Mouse (Mus musculus): ENCODE data around the gene Pars2.

The Pars2 gene

DNA sequence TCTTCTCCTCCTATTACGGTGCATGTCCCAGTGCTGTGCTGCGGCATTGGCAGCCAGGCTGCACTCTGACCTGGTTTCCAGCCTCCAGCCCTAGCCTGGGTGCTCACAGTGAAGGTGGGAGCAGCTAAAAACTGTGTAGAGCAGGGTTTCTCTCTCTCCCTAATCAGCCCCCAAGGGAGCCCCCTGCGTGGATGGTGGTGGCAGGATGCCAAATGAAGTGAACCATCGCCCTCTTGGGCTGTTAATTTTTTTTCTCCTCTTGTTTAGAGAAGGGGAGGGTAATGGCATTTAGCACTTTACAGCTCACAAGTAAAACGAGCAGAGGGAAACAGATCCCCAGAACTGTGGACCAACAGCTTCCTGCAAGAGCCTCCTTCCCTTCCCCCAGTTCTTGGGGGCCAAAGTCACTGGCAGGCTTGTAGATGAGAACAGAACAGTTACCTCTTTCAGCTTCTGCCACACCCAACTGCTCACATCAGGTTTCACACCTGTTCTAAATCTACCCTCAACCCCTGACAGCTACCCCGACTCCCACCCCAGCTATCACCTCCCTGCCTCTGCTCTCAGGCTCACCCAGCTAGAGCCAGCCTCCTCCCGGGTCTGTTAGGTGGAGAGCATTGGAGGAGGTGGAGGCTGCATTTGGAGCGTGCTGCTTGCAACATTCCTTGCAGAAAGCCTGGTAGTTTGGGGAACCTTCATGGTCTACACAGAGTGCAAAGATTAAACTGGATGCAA lies 7.2 kb upstream of the Pars2 start:
- no peak for DNase-seq

GRCm38 (mm10) chr4:106644218-106644610 lies 6.7 kb upstream of the Pars2 start:
- DNase-seq, result no peak

DNA sequence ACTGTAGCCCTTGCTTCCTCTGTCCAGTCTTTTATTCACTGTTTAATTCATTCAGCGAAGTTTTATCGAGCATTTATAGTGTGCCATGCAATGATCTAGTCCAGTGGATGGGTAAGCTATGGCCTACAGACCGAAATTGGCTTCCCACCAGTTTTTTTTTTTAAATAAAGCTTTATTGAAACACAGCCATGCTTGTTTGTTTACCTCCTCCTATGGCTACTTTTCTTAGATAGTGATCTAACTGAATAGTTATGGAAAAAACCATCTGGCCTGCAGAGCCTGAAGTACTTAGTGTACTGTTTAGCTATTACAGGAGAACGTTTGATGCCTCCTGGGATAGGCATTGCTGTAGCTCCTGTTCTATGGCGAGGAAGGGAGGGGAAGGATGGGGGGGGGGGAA lies 5.1 kb upstream of the Pars2 start:
- DNase-seq, result no peak

DNA sequence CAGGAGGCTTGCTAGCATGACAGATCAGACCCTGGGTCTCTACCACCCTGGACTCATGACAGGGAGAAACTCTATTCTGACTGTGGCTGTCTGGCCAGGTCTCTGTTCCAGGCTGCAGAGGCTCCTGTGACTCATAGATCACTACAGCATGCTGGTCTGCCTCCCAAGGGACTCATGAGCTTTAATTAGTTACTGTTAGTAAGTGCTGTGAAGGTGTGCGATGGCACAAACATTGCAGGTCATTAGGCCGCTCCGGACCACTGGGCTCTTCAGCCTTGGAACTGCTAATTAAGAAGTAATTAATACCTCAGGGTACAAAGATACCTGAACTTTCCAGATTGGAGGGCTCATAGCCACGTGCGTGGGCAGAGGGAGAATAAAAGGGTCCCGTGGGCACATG lies 3.7 kb upstream of the Pars2 start:
- no peak for DNase-seq

DNA sequence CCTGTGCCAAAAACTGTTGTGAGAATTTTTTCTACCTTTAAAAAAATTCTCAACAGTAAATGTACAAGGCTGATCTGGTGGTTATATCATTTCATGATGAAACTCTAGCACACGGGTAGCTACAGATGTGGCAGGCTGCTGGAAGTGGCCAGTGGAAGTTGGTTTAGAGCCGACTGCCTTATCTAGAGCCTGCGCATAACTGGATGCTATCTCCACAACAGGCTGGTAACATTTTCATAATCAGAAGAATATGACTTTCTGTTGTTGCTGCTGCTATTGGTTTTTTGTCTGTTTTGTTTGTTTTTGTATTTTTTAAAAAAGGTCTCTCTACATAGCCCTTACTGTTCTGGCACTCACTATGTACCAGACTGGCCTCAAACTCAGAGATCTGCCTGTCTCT lies 1.7 kb downstream of the Pars2 start:
- DNase-seq, result no peak

DNA sequence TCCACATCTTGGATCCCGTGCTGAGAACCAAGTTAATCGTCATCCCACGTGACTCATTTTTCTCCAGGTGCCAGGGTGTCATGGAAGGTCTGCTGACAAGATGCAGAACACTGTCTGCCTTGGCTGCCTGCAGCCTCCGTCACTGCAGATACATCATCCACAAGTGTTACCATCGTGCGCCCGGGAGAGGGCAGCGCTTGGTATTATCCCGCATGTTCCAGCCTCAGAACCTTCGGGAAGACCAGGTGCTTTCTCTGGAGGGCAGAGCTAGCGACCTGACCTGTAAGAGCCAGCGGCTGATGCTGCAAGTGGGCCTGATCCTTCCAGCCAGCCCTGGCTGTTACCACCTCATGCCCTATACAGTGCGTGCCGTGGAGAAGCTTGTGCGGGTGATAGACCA lies 2.2 kb downstream of the Pars2 start:
- no peak for DNase-seq

- DNase-seq, result no peak
These were observed 4.8 kb downstream of the Pars2 start for GRCm38 (mm10) chr4:106655681-106656080.

- DNase-seq, result no peak
These were observed 13.1 kb downstream of the Pars2 start for GRCm38 (mm10) chr4:106663956-106664470.

- DNase-seq, result no peak
These were observed 13.8 kb downstream of the Pars2 start for GRCm38 (mm10) chr4:106664697-106665096.

GRCm38 (mm10) chr4:106665269-106665668 lies 14.4 kb downstream of the Pars2 start:
- DNase-seq, result no peak

- DNase-seq, result no peak
These were observed 14.8 kb downstream of the Pars2 start for GRCm38 (mm10) chr4:106665673-106666072.

GRCm38 (mm10) chr4:106666546-106666945 lies 15.7 kb downstream of the Pars2 start:
- no peak for DNase-seq

DNA sequence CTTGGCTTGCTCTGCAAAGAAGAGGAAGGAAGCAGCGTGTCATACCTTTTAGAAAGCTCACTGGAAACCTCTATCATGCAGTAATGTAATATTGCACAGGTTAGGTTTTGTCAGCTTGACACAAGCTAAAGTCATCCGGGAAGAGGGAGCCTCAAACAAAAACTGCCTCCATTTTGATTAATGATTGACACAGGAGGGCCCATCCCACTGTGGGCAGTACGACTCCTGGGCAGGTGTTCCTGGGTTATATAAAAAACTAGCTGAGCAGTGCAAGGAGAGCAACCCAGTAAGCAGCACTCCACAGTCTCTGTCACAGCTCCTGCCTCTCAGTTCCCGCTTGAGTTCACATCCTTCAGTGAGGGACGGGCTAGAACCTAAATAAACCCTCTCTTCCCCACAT lies 25.9 kb downstream of the Pars2 start:
- DNase-seq, result no peak

DNA sequence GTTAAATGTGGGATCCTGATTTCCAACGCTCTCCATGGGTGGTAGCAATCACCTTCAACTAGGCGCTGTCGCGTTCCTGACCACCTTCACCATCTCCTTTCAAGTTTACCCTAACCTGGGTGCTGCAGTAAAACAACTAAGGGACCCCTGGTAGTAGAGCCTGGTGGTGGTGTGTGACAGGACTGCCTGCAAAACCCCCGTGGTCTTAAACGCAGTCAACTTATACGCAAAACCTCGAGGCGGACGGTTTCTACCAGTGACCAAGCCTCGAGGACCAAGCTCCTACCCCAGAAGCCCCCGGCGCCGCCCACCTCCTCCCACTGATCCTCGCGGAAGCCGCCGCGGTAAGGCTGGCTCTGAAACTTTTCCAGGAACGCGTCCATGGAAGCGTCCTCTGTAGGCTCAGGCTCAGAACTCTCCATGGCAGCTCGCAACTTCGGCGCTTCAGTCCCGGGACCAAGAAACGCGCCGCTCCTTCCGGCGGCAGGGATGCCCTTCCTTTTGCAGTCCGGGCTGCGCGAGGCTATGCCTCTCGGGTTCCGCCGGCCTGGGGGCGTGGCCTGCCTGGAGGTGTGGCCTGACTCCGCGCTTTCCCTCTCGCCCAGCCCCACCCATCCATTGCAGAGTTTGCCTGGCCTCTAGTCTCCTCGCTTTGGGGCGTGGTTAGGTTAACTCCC lies 27.7 kb downstream of the Pars2 start, which contains the start of gene Ttc4:
TSS of gene Ttc4 (minus strand) at position 503 of the 677 bp plus-strand sequence.
- DNase-seq, result peak; percentile 94

DNA sequence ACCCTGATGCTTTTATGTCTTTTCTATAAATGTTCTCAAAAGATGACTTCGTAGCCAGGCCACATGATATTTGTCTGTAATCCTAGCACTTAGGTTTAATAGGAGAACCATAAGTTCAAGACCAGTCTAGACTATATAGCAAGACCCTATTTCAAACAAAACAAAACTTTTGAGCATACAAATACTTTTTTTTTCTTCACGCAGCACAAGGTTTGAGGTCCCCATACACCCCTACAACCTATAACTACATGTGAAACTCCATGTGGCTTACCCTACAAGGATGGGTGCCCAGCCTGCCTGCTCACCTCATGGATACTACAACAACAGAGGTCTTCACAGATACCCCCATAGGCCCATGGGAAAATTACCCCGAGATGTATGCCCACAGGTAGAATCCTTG lies 28.3 kb downstream of the Pars2 start:
- DNase-seq, result no peak

DNA sequence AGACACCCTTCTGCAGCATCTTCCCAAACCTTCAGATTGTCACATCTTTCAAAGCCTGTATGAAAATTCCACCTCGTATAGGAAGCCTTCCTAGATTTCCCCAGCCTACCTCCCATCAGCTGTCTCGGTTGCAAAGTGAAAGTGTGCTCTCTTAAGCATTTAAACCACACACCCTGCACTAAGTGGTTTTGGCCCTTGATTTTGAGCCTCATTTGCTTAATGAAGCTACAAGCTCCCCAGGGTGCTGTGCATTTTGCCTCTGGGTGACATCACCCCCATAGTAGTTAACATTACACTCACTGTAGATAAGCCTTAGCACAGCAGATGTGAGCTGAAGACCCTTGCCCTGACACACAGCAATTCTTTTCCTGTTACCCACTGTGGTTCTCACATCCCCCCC lies 30.1 kb downstream of the Pars2 start:
- DNase-seq, result no peak

DNA sequence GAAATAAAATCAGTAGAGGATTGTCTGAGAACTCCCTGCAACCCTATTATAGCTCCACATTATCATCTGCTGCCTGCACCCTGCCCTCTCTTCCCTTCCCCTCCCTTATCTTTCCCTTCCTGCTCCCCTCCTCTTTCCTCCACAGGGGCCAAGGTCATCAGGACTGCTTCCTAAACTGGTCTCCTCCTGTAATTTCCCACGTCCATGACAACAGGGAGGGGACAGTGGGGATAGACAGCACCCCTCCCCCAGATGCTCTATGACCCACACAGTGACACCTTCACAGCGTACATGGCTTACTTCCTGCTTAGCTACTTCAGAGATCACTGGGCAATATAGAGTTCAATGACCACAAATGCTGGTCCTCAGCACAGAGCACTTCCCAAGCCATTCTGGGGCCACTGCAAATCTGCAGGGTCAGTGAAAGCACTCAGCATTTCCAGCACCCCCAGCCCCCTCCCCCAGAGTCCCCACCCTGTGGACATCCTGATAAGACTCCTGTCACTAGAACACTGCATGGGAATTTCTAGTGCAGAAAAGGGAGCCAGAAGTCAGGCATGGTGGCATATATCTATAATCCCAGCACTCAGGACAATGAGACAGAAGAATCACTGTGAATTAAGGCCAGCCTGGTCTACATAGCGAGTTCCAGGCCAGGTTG lies 37.9 kb downstream of the Pars2 start:
- DNase-seq, result no peak

GRCm38 (mm10) chr4:106693841-106694430 lies 43.1 kb downstream of the Pars2 start:
- no peak for DNase-seq

- no peak for DNase-seq
These were observed 49.1 kb downstream of the Pars2 start for GRCm38 (mm10) chr4:106699989-106700388.

- DNase-seq, result no peak
These were observed 49.9 kb downstream of the Pars2 start for GRCm38 (mm10) chr4:106700798-106701197.

DNA sequence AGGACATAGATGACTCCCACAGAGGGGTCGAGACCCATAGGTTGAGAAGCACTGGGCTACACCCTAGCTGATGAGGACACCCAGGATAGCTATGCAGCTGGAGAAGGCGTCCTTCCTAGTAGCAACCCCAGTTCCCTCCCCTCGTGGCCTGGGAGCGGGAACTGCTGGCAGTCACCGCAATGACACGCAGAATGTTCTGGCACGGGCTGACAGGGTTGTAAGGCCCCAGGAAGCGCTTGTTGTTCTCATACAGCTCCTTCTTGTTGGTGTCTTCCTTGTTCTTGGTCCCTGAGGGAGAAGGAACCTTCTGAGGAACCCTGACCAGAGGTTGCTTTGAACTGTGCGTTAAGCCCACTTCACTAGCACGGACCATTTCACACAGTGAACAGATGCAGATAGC lies 53.1 kb downstream of the Pars2 start:
- no peak for DNase-seq

- DNase-seq, result no peak
These were observed 53.5 kb downstream of the Pars2 start for GRCm38 (mm10) chr4:106704416-106704815.

All from B cell, adult 2 months (primary cell).